Mouse (Mus musculus) lung, adult 2 months (tissue): Measurements from ENCODE around the gene Naaladl2. TPM values are rescaled to one million over a fixed set of nuclear protein-coding genes. Genes with fewer than 3 reads are reported as not detected.

ENCODE experiments used
- DNase-seq: peaks from one replicate; pipeline ENCODE4 v3.0.0; 2022
- H3K4me1 ChIP-seq: fragments of 200-500 bp; 2 replicates; pipeline ENCODE4 v1.6.1; 2011; ENCODE audit warnings: low read length; ENCODE audit not compliant: control insufficient read depth, insufficient read depth
- H3K4me3 ChIP-seq: fragments of 200-500 bp; replicated peaks from 2 replicates; pipeline ENCODE3; 2011; ENCODE audit warnings: low read depth, mild to moderate bottlenecking, control low read depth, low read length; ENCODE audit errors: extremely low read depth
- CTCF ChIP-seq: fragments of 200-500 bp; IDR thresholded peaks from 2 replicates; pipeline ENCODE4 v1.5.1; 2011; ENCODE audit warnings: mild to moderate bottlenecking, low read length, control low read depth; ENCODE audit not compliant: insufficient read depth
- POLR2A ChIP-seq: fragments of 200-500 bp; IDR thresholded peaks from 2 replicates; pipeline ENCODE4 v1.6.1; 2011; ENCODE audit warnings: low read depth, mild to moderate bottlenecking, control low read depth, low read length, borderline replicate concordance; ENCODE audit errors: extremely low read depth
- WGBS: fragments of 180-500 bp; shearing (Covaris S2); methylation state at CpG from one replicate; pipeline ENCODE4 v1.1.7; 2018; 5-methylcytosine and 5-hydroxymethylcytosine counted together
- polyA plus RNA-seq: library from polyadenylated mRNA; depleted of rRNA; stranded (reverse); fragments of >200 nt; gene quantifications from 2 replicates; pipeline ENCODE4 v1.2.3, GENCODE M21; 2012

Naaladl2 gene
- polyA plus RNA-seq, 1 experiment: 0.64 TPM

DNA sequence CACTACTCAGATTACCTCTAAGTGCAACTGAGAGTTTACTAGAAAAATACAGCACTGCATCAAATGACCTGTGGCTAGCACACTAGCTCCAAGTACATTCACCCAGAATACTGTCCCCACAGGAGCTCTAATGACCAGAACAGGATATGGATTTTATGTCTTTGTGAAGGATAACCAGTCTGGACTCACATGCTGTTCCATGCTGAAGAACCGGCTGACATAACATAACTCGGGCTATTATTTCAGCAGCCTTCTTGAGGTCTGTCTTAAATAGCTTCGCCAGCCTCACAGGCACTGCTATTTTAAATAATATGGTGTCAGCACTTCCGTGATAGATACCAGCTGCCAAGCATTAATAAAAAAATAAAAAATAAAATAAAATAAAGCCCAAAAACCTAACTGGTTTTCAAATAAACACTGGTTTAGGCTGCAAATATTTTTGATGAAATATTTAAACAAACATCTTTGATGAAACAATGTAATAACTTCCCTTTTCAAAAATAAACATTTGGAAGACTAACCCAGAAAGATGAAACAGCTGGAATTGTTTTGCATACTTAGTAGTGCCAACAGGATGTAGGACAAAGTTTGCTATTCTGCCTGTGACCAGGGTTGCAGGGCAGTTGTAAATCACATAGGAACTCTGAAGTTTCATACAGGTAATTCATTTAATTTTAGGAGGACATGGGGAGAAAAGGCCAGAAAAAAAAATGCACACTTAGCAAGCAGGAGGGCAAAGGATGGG, 1073.5 kb downstream of the Naaladl2 start:
- WGBS: 30% methylated on average over 4 of the region's 4 CpGs
- Histone ChIP-seq H3K4me3 (no peak overlapping the region), H3K4me1 (no peaks in the 10 kb centered on the region)
- DNase-seq: no peak
- TF ChIP-seq CTCF: no peak
- no peak for TF ChIP-seq POLR2A

DNA sequence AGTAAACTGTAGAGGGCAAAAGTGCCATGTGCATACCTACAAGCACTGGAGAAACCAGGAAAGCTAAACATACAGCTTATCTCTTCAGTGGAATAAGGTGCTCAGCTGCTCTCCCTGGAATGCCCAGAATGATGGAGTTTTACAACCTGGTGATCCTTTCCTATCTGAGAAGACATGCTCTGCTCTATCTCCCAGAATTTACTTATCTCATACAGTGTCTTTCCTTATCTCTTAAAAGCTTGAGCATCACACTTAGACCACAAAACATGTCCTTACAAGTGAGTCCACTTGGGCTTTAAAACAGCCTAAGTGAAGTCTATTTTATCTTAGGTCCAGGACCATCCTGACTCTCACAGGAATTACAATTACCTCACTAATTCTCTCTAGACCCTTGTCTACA, 1095.8 kb downstream of the Naaladl2 start:
- Histone ChIP-seq H3K4me3 (no peak overlapping the region), H3K4me1 (no peaks in the 10 kb centered on the region)
- no peak for DNase-seq
- no peak for TF ChIP-seq POLR2A
- TF ChIP-seq CTCF: no peak

- Histone ChIP-seq H3K4me3 (no peak overlapping the region), H3K4me1 (no peaks in the 10 kb centered on the region)
- no peak for TF ChIP-seq CTCF
- no peak for TF ChIP-seq POLR2A
- WGBS: 80% methylated on average over 1 of the region's 1 CpGs
- no peak for DNase-seq
These were observed 1142.3 kb downstream of the Naaladl2 start for GRCm38 (mm10) chr3:24001741-24002140.

- 60% methylated on average over 1 of the region's 1 CpGs for WGBS
- no peak for DNase-seq
- TF ChIP-seq POLR2A: no peak
- TF ChIP-seq CTCF: no peak
- Histone ChIP-seq H3K4me3 (no peak overlapping the region), H3K4me1 (no peaks in the 10 kb centered on the region)
These were observed 1170.3 kb downstream of the Naaladl2 start for GRCm38 (mm10) chr3:23973727-23974126.

DNA sequence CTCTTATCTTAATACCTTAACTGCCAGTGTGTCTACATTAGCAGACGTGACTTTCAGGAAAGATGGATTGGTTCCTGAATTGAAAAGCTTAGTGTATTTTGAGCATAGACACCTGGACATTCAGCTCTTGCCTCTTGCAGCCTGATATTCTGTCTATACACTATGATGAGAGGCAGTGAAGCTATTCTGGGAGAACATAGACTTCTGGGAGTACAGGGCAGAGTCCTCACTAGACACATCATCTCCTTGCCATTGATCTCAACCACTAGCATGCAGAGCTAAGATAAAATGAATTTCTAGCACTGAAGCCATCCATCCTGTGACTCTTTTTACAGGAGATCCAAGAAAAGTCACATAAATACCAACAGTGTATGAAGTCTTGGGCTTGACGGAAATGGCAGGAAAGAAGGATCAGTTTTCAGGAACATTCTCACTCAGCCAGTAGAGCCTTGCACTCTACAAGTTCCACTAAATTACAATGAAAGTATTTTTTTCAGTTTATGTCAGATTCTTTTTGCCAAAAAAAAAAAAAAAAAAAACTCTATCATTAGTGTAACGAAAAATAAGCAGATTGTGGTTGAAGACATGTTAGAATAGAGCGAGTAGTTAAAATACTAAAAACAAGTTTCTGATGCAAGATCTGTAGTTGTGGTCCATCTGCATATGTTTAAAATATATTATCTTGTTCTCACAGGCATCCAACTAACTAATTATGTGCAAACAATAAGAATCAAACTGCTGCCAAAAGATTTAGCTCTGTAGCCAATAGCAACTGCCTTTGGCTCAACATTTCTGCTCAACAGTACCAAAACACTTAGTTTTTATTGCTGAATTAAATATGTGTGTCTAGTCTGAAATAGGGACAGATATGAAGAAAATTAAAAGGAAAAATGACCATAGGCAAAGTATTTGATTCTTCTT, 1171.1 kb downstream of the Naaladl2 start:
- DNase-seq: no peak
- 45% methylated on average over 4 of the region's 4 CpGs for WGBS
- Histone ChIP-seq H3K4me3 (no peak overlapping the region), H3K4me1 (no peaks in the 10 kb centered on the region)
- TF ChIP-seq POLR2A (no peak), CTCF (no peak)

DNA sequence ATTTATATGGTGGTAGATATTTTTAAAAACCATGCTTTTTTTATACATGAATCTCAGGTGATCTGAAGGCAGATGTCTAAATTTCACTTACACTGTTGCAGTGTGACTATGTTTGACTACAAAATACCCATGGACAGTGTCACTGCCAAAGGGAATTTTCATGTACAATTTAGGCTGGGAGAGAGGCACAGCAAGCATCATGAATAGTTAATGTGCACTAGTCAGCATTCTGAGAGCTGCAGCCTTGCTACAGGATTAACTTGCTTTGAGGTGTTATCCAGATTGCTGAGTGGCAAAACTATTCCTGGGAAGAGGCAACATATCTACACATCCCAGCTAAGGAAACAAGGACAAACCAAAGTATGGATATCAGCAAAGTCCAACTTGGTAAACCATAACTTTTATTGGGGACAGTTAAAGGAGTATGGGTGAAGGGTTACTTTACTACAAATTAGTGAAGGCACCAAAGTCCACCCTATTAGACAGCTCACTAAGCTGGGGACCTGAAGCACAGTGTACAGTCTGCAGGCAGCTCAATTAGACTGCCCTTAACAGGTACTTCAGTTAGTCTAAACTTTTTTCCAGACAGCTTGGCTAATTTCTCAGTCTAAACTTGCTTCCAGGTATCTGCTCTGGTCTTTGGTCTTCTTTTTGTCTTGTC, 1181.0 kb downstream of the Naaladl2 start:
- TF ChIP-seq POLR2A (no peak), CTCF (no peak)
- no peaks in the 10 kb centered on the region for H3K4me1 ChIP-seq
- no peak for DNase-seq

DNA sequence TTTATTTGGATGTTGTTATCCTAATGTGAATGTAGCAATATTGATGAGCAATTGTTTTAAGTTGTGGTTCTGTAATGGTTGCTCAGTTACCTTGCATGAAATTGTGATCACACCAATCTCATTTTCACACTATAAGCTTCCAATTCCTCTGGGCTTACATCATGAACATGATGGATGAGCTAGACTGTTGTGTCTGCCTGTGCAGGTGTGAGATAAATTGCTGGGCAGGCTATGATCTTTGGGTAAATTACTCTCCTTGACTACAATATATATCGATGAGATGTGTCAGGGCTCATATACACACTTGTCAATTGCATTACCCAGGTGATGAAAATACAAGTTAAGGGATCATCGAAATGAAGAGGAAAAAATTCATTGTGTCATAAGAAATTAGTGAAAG, 1197.9 kb downstream of the Naaladl2 start:
- no peak for TF ChIP-seq POLR2A
- DNase-seq: no peak
- 45% methylated on average over 2 of the region's 2 CpGs for WGBS
- no peaks in the 10 kb centered on the region for H3K4me1 ChIP-seq
- no peak overlapping the region for H3K4me3 ChIP-seq

More for the DNA sequence above, 1181.0 kb downstream of the Naaladl2 start:
- H3K4me3 ChIP-seq: no peak overlapping the region

DNA sequence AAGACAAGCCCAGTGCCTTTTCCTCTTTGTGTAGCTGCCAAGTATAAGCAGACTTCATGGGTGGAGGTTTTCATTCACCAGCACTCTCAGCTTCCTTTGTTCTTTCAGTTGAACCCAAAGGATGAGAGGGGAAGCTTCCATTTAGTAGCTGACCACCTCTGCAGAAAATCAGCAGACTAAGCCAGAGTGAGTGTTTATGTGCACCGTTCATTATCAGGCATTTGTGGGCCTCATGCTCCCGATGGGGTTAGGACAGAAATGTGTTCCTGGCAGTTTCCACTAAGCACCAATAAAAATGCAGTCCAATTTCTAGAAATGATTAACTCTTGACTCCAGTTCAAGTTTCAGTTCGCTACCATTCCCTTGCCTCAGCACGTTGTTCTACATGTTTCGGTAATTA, 1206.8 kb downstream of the Naaladl2 start:
- H3K4me3 ChIP-seq: no peak overlapping the region
- no peaks in the 10 kb centered on the region for H3K4me1 ChIP-seq
- no peak for DNase-seq
- 59% methylated on average over 5 of the region's 5 CpGs for WGBS
- TF ChIP-seq CTCF: no peak
- TF ChIP-seq POLR2A: no peak

DNA sequence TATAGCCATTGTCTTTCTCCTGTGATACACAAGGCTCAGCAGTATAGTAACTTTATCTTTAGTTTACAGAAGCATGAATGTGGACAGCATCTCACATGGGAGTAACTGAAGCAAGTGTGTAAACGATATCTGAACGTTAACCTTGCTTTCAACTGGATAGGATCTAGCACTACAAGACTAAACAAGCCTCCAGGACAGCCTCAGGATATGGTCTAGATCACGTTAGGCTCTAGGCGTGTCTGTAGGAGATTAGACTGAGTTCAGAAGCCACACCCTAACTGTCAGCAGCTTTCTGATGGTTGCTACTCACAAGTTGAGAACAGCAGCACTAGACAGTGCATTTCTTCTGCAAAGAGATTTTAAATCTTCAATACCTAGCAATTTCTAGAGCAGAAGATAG, 1216.0 kb downstream of the Naaladl2 start:
- WGBS: 66% methylated on average over 4 of the region's 4 CpGs
- no peak for DNase-seq
- Histone ChIP-seq H3K4me3 (no peak overlapping the region), H3K4me1 (no peaks in the 10 kb centered on the region)
- TF ChIP-seq POLR2A (no peak), CTCF (no peak)
